Mouse (Mus musculus): Measurements from ENCODE around the gene Ubald1. TPM values are rescaled to one million over a fixed set of nuclear protein-coding genes. Genes with fewer than 3 reads are reported as not detected.

Ubald1 gene
- total RNA-seq, 2 experiments from 2014 or later, result 58.5 to 59.1 TPM

Other genes with a start within 250 kb of the Ubald1 start
- gene Vasn, start 240.4 kb downstream of the Ubald1 start, total RNA-seq (2021), result 1 to 10 TPM; 2.6 to 3.2 TPM
- 10 to 100 TPM; 40.0 to 40.2 TPM for gene Dnaja3, start 240.3 kb downstream of the Ubald1 start, total RNA-seq (2021)
- 100 to 1,000 TPM in 1 of 2 experiments, 10 to 100 TPM in 1; 99.4 to 104 TPM for gene Coro7, start 200.5 kb downstream of the Ubald1 start, total RNA-seq (2021)
- 10 to 100 TPM; 26.6 to 28.8 TPM for gene Nmral1, start 161.0 kb downstream of the Ubald1 start, total RNA-seq (2021)
- gene Hmox2, start 154.0 kb downstream of the Ubald1 start, total RNA-seq (2021), result 10 to 100 TPM; 70.2 to 70.8 TPM
- gene Cdip1, start 90.0 kb downstream of the Ubald1 start, total RNA-seq (2021), result 10 to 100 TPM; 89.0 to 93.5 TPM
- not detected for gene 4930562C15Rik, start 44.9 kb downstream of the Ubald1 start, total RNA-seq (2021)
- gene Mgrn1, start 5.9 kb upstream of the Ubald1 start, total RNA-seq (2021), result 100 to 1,000 TPM; 152 to 163 TPM
- 10 to 100 TPM; 65.9 to 68.9 TPM for gene Nudt16l1, start 58.4 kb upstream of the Ubald1 start, total RNA-seq (2021)
- gene Anks3, start 83.9 kb upstream of the Ubald1 start, total RNA-seq (2021), result 10 to 100 TPM; 60.2 to 63.0 TPM
- gene Sept12, start 117.5 kb upstream of the Ubald1 start, total RNA-seq (2021), result not detected
- gene Smim22, start 127.0 kb upstream of the Ubald1 start, total RNA-seq (2021), result not detected
- 10 to 100 TPM; 79.8 to 89.3 TPM for gene Rogdi, start 133.2 kb upstream of the Ubald1 start, total RNA-seq (2021)
- gene Glyr1, start 169.5 kb upstream of the Ubald1 start, total RNA-seq (2021), result 100 to 1,000 TPM; 143 to 146 TPM
- gene Ubn1, start 169.7 kb upstream of the Ubald1 start, total RNA-seq (2021), result 10 to 100 TPM; 30.4 to 33.1 TPM